Mouse (Mus musculus) hindbrain, embryonic 15.5 days (tissue): ENCODE measurements around the gene Birc3. TPM values are rescaled to one million over a fixed set of nuclear protein-coding genes. Genes with fewer than 3 reads are reported as not detected.
"Not testable (repeated sequence)": the region's sequence is repeated elsewhere in the genome, so short reads cannot be mapped to it uniquely, and the experiment has no call there.

Experiments used
- ATAC-seq: fragments of 200-750 bp; cut with Nextera tagmentation; 2 replicates; pipeline ENCODE4 v1.8.0; 2017; ENCODE audit warnings: low read depth, moderate number of reproducible peaks, moderate TSS enrichment; ENCODE audit not compliant: low FRiP score
- H3K27ac ChIP-seq: fragments of 300-500 bp; sonication (generic); replicated peaks from 2 replicates; pipeline ENCODE4 v1.5.1; 2015; ENCODE audit warnings: mild to moderate bottlenecking, inconsistent platforms
- H3K27me3 ChIP-seq: fragments of 300-500 bp; sonication (generic); 2 replicates; pipeline ENCODE4 v1.6.1; 2015; ENCODE audit warnings: control low read depth, inconsistent platforms
- H3K36me3 ChIP-seq: fragments of 300-500 bp; sonication (generic); 2 replicates; pipeline ENCODE4 v1.6.1; 2015; ENCODE audit warnings: control low read depth, inconsistent platforms
- H3K4me1 ChIP-seq: fragments of 300-500 bp; sonication (generic); replicated peaks from 2 replicates; pipeline ENCODE4 v1.6.1; 2015; ENCODE audit warnings: control low read depth, inconsistent platforms
- H3K4me2 ChIP-seq: fragments of 300-500 bp; sonication (generic); 2 replicates; pipeline ENCODE4 v1.6.1; 2015; ENCODE audit warnings: moderate library complexity, mild to moderate bottlenecking, inconsistent platforms
- H3K4me3 ChIP-seq: fragments of 300-500 bp; sonication (generic); 2 replicates; pipeline ENCODE4 v1.5.1; 2015; ENCODE audit warnings: mild to moderate bottlenecking, inconsistent platforms
- H3K9ac ChIP-seq: fragments of 300-500 bp; sonication (generic); 2 replicates; pipeline ENCODE4 v1.6.1; 2015; ENCODE audit warnings: inconsistent platforms
- H3K9me3 ChIP-seq: fragments of 300-500 bp; sonication (generic); 2 replicates; pipeline ENCODE4 v1.6.1; 2016; ENCODE audit warnings: control low read depth, inconsistent platforms
- WGBS: fragments of 180-500 bp; shearing (Covaris S2); methylation state at CpG from one replicate; pipeline ENCODE4 v1.1.7; 2015; 5-methylcytosine and 5-hydroxymethylcytosine counted together
- polyA plus RNA-seq: library from polyadenylated mRNA; unstranded; fragments of >200 nt; fragmentation: Nextera tagmentation; extraction: Ambion mirVana; gene quantifications from 2 replicates; pipeline ENCODE4 v1.2.1, GENCODE M21; 2015

Gene Birc3
- polyA plus RNA-seq: 2.2 and 2.4 TPM in 2 replicates

DNA sequence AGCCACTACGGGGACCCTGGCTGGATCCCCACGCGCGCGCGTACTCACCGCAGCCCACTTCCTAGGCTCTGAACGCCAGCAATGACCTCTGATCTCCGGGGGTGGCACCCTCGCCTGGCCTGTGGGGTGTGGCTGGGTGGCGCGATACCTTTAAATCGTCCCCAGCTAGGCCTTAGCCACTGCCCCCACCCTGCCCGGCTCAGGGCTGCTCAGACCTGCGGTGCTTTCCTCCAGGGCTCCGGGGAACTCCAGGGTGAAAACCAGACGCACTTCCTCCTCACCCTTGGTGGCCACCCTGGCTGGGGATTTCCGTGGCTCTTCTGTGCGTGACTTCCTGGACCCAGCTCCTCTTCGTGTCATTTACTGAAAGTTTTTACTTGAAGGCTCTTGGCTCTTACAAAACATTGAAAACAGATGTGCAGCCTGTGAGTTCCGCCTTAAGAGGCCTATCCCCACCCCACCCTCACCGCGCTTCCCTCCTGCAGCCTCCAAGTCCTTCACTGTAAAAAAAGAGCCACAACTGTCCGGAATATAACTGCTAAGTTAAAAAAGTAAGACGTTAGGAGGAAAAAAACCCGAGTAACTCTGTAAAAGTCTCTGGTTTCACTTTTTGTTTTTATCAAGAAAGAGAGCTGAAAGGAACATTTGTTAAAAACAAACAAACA, at the start of gene Birc3:
Gene Birc3 (minus strand): TSS at position 412 of the 665 bp plus-strand sequence.
- H3K9me3 ChIP-seq: no peaks in the 10 kb centered on the region
- peak within 1 kb of the TSS; percentile 97 for H3K4me2 ChIP-seq
- WGBS: 9% methylated on average over 26 of the region's 26 CpGs
- H3K4me3 ChIP-seq: peak within 1 kb of the TSS; percentile 49
- ATAC-seq: peak; percentile 85
- H3K27me3 ChIP-seq: no peaks in the 10 kb centered on the region
- H3K27ac ChIP-seq: no peak within 1 kb of the TSS
- H3K4me1 ChIP-seq: peaks cover 6% of the 10 kb centered on the region; the same call in 1 of the 2 replicates
- peak within 1 kb of the TSS; percentile 45; the same call in 1 of the 2 replicates for H3K9ac ChIP-seq
- H3K36me3 ChIP-seq: no peaks in the 10 kb centered on the region

- Histone ChIP-seq H3K27ac (peak overlapping the region; percentile 70), H3K4me3 (peak overlapping the region; percentile 27), H3K36me3 (no peaks in the 10 kb centered on the region), H3K9ac (no peak overlapping the region), H3K4me2 (peak overlapping the region; percentile 61), H3K9me3 (no peaks in the 10 kb centered on the region), H3K4me1 (0 out of 2 replicates have a peak, but pooled peaks cover 7% of the 10 kb centered on the region), H3K27me3 (no peaks in the 10 kb centered on the region)
- WGBS: 47% methylated on average over 8 of the region's 8 CpGs
- ATAC-seq: 0 out of 2 replicates have a peak, but pooled peaks have one; percentile 3
Observed at GRCm38 (mm10) chr9:7914925-7915324, 41.9 kb upstream of the Birc3 start.

GRCm38 (mm10) chr9:7914487-7914886, 41.5 kb upstream of the Birc3 start:
- 2% methylated on average over 11 of the region's 11 CpGs for WGBS
- Histone ChIP-seq H3K9ac (0 out of 2 replicates have a peak overlapping the region, but pooled peaks have one; percentile 20), H3K4me2 (peak overlapping the region; percentile 61), H3K36me3 (no peaks in the 10 kb centered on the region), H3K4me1 (0 out of 2 replicates have a peak, but pooled peaks cover 7% of the 10 kb centered on the region), H3K4me3 (peak overlapping the region; percentile 27), H3K9me3 (no peaks in the 10 kb centered on the region), H3K27me3 (no peaks in the 10 kb centered on the region), H3K27ac (peak overlapping the region; percentile 70)
- peak; percentile 97 for ATAC-seq

GRCm38 (mm10) chr9:7913953-7914352, 41.0 kb upstream of the Birc3 start:
- Histone ChIP-seq H3K9ac (peak overlapping the region; percentile 26; the same call in 1 of the 2 replicates), H3K9me3 (no peaks in the 10 kb centered on the region), H3K27me3 (no peaks in the 10 kb centered on the region), H3K36me3 (no peaks in the 10 kb centered on the region), H3K4me1 (0 out of 2 replicates have a peak, but pooled peaks cover 7% of the 10 kb centered on the region), H3K4me3 (peak overlapping the region; percentile 27), H3K27ac (0 out of 2 replicates have a peak overlapping the region, but pooled peaks have one; percentile 70), H3K4me2 (peak overlapping the region; percentile 61)
- WGBS: 51% methylated on average over 19 of the region's 19 CpGs
- ATAC-seq: peak; percentile 73

GRCm38 (mm10) chr9:7907351-7907985, 34.5 kb upstream of the Birc3 start:
- Histone ChIP-seq H3K4me3 (no peak overlapping the region), H3K9me3 (no peaks in the 10 kb centered on the region), H3K27me3 (no peaks in the 10 kb centered on the region), H3K4me2 (no peak overlapping the region), H3K4me1 (no peaks in the 10 kb centered on the region), H3K36me3 (no peaks in the 10 kb centered on the region), H3K27ac (no peak overlapping the region), H3K9ac (no peak overlapping the region)
- WGBS: 85% methylated on average over 2 of the region's 2 CpGs
- no peak for ATAC-seq

- H3K27me3 ChIP-seq: no peaks in the 10 kb centered on the region
- 96% methylated on average over 1 of the region's 1 CpGs for WGBS
- no peaks in the 10 kb centered on the region for H3K36me3 ChIP-seq
- no peak overlapping the region for H3K4me2 ChIP-seq
- H3K27ac ChIP-seq: no peak overlapping the region
- ATAC-seq: no peak
- no peak overlapping the region for H3K4me3 ChIP-seq
- 0 out of 2 replicates have a peak, but pooled peaks cover 3% of the 10 kb centered on the region for H3K4me1 ChIP-seq
- H3K9me3 ChIP-seq: no peaks in the 10 kb centered on the region
- H3K9ac ChIP-seq: no peak overlapping the region
Observed at GRCm38 (mm10) chr9:7906564-7906963, 33.6 kb upstream of the Birc3 start.

DNA sequence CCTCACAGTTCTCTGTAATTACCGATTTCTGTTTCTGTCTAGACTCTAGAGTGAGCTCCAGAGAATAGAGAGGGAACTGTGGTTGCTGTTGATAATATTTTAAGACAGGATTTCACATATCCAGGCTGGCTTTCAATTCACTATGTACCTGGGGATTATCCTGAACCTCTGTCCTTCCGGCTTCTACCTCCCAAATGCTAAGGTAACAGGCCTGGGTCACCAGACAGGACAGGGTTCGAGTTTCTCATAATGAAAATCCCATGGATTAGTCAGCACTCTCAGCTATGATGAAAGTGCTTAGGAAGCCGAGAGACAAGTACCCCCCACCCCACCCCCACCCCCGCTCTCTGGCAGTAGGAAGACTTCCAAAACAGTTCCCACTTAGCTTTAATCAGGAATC, 30.8 kb upstream of the Birc3 start:
- H3K9ac ChIP-seq: no peak overlapping the region
- ATAC-seq: no peak
- no peaks in the 10 kb centered on the region for H3K27me3 ChIP-seq
- H3K4me1 ChIP-seq: 0 out of 2 replicates have a peak, but pooled peaks cover 3% of the 10 kb centered on the region
- H3K36me3 ChIP-seq: no peaks in the 10 kb centered on the region
- no peak overlapping the region for H3K4me3 ChIP-seq
- H3K27ac ChIP-seq: no peak overlapping the region
- 84% methylated on average over 5 of the region's 5 CpGs for WGBS
- no peak overlapping the region for H3K4me2 ChIP-seq
- no peaks in the 10 kb centered on the region for H3K9me3 ChIP-seq

GRCm38 (mm10) chr9:7903262-7903661, 30.3 kb upstream of the Birc3 start:
- H3K9ac ChIP-seq: no peak overlapping the region
- H3K4me1 ChIP-seq: 0 out of 2 replicates have a peak, but pooled peaks cover 3% of the 10 kb centered on the region
- no peak overlapping the region for H3K27ac ChIP-seq
- no peak overlapping the region for H3K4me3 ChIP-seq
- no peaks in the 10 kb centered on the region for H3K36me3 ChIP-seq
- ATAC-seq: no peak
- no peaks in the 10 kb centered on the region for H3K27me3 ChIP-seq
- H3K4me2 ChIP-seq: no peak overlapping the region
- whole genome bisulfite sequencing: 92% methylated on average over 2 of the region's 2 CpGs
- no peaks in the 10 kb centered on the region for H3K9me3 ChIP-seq

DNA sequence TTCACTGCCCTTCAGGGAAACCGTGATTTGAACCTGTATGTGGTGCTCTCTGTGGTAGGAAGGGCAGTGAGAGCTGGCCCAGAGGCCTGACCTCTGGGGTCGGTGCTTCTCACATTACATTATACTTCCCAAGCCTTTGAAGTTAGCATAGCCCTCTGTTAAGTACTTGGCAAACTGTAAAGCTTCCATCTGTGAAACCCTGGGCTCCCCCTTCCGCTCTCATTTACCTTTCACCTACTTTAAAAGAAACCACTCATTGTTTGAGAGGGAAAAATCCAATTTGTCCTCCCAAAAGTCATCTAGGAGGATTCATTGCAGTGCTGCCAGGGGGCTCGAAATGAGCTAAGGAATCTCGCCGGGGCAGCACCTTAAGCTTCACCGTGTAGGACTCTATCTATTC, 29.3 kb upstream of the Birc3 start:
- Histone ChIP-seq H3K4me2 (no peak overlapping the region), H3K27me3 (no peaks in the 10 kb centered on the region), H3K27ac (no peak overlapping the region), H3K9ac (no peak overlapping the region), H3K4me1 (0 out of 2 replicates have a peak, but pooled peaks cover 3% of the 10 kb centered on the region), H3K9me3 (no peaks in the 10 kb centered on the region), H3K36me3 (no peaks in the 10 kb centered on the region), H3K4me3 (no peak overlapping the region)
- no peak for ATAC-seq
- 55% methylated on average over 7 of the region's 7 CpGs for WGBS

- H3K4me2 ChIP-seq: no peak overlapping the region
- no peak overlapping the region for H3K4me3 ChIP-seq
- no peak overlapping the region for H3K9ac ChIP-seq
- no peak overlapping the region for H3K27ac ChIP-seq
- ATAC-seq: no peak
- 0 out of 2 replicates have a peak, but pooled peaks cover 3% of the 10 kb centered on the region for H3K4me1 ChIP-seq
- H3K36me3 ChIP-seq: no peaks in the 10 kb centered on the region
- WGBS: 95% methylated on average over 8 of the region's 8 CpGs
- H3K27me3 ChIP-seq: no peaks in the 10 kb centered on the region
- H3K9me3 ChIP-seq: no peaks in the 10 kb centered on the region
Observed at GRCm38 (mm10) chr9:7900965-7901364, 28.0 kb upstream of the Birc3 start.

DNA sequence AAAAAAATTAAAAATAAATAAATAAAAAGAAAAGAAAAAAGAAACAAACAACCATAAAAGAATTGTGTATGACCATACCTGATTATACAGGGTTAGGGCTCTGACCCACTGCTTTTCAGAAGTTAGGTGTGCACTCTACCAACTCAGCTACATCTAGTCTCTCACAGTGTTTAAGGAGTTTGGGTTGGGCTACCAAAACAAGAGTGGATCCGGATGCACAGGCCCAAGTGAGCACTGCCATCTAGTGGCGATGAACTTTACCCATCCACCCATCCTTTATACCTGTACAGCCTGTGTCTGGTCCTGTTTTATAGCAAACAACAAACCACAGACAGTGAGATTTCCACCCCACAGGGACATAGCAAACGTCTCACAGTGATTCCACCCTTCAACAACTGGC, 24.5 kb upstream of the Birc3 start:
- Histone ChIP-seq H3K4me2 (no peak overlapping the region), H3K9ac (no peak overlapping the region), H3K27ac (no peak overlapping the region), H3K4me3 (no peak overlapping the region), H3K4me1 (0 out of 2 replicates have a peak, but pooled peaks cover 3% of the 10 kb centered on the region), H3K9me3 (no peaks in the 10 kb centered on the region), H3K36me3 (no peaks in the 10 kb centered on the region), H3K27me3 (no peaks in the 10 kb centered on the region)
- 1% methylated on average over 3 of the region's 3 CpGs for WGBS
- ATAC-seq: peak; percentile 77

DNA sequence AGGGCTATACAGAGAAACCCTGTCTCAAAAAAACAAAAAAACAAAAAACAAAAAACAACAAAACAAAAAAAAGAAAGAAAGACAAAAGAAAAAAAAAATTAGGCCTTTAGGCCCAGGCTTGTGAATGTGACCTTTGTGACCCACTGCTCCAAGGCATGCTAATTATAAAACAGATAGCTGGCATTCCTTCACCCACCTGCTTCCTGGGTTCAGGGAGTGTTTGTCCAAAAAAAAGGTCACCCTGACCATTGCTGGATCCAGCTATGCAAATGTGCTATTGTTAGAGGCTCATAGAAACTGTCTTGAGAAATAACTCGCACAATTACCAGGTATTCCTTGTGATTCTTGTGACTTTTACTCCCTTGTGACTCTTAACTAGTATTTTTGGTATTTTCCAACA, 18.8 kb upstream of the Birc3 start:
- H3K27ac ChIP-seq, H3K9ac ChIP-seq, H3K4me3 ChIP-seq, H3K9me3 ChIP-seq, H3K4me2 ChIP-seq, ATAC-seq, H3K27me3 ChIP-seq, H3K36me3 ChIP-seq, H3K4me1 ChIP-seq: not testable (repeated sequence)
- 86% methylated on average over 1 of the region's 1 CpGs for WGBS
